Mouse (Mus musculus): ENCODE data around the gene Tshz2. TPM values are rescaled to one million over a fixed set of nuclear protein-coding genes. Genes with fewer than 3 reads are reported as not detected.

Gene Tshz2
- polyA plus RNA-seq, 1 experiment = 5.8 TPM

DNA sequence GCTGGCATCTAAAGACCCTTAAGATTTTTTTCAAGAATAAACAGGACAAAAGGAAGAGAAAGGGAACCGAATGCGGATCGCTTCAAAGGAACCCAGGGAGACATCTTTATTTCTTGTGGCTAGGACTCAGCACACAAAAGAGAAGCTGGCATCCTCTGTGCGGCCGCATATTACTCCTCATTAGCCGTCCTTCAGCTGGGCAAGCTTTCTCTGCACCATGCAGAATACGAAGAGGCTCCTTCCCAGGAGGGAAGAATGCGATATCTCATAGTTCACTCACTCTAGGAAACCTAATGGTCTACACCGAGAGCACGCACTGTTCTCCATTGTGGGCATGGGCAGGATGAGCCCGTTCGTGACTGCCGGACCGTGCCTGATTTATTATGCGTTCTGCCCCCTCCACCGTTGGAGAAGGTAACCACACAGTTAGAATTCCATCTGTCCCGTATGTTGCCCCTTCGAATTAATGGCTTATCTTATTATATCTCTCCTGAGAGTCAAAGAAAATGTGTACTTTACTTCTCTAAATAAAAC lies 89.0 kb downstream of the Tshz2 start:
- Histone ChIP-seq H3K4me3 (ENCODE audit: extremely low read depth, insufficient read depth, insufficient read length) (no peak overlapping the region), H3K36me3 (ENCODE audit: control insufficient read depth, insufficient read depth, low read length) (no peaks in the 10 kb centered on the region), H3K27ac (ENCODE audit: insufficient read depth, low read length) (no peak overlapping the region), H3K4me1 (ENCODE audit: control insufficient read depth, insufficient read depth, insufficient read length) (no peaks in the 10 kb centered on the region), H3K27me3 (ENCODE audit: control insufficient read depth, insufficient read depth, low read length) (no peaks in the 10 kb centered on the region)
- TF ChIP-seq CTCF (IDR thresholded peaks at IDR 0.05; ENCODE audit: extremely low read depth, insufficient read depth, insufficient read length, insufficient replicate concordance) (no peak), POLR2A (IDR thresholded peaks at IDR 0.05; ENCODE audit: low read depth, low read length) (no peak)
- WGBS = 88% methylated on average over 18 of the region's 18 CpGs
- no peak for DNase-seq (ENCODE audit: low read depth in 1 of 2, low spot score in 2 of 2)

DNA sequence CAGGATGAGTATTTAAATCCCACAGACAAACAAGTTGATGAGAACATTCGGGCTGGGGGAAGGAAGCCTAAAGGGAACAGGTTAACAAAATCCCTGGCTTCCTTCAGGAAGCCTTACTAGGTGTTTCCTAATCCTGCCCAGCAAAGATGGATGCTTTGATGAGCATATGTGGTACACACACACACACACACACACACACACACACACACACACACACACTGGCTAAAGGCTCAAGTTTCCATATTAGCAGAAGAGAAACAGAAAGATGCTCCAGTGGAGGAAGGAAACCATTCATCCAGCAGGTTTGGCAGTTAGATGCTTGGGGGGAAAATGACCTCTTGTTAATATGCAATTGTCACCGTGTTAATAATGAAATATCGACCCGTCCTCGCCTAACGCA lies 89.5 kb downstream of the Tshz2 start:
- no peak for TF ChIP-seq POLR2A (IDR thresholded peaks at IDR 0.05; ENCODE audit: low read depth, low read length)
- no peak for TF ChIP-seq CTCF (IDR thresholded peaks at IDR 0.05; ENCODE audit: extremely low read depth, insufficient read depth, insufficient read length, insufficient replicate concordance)
- 84% methylated on average over 6 of the region's 6 CpGs for WGBS
- Histone ChIP-seq H3K27ac (ENCODE audit: insufficient read depth, low read length) (no peak overlapping the region), H3K4me1 (ENCODE audit: control insufficient read depth, insufficient read depth, insufficient read length) (no peaks in the 10 kb centered on the region), H3K27me3 (ENCODE audit: control insufficient read depth, insufficient read depth, low read length) (no peaks in the 10 kb centered on the region), H3K36me3 (ENCODE audit: control insufficient read depth, insufficient read depth, low read length) (no peaks in the 10 kb centered on the region), H3K4me3 (ENCODE audit: extremely low read depth, insufficient read depth, insufficient read length) (no peak overlapping the region)
- no peak for DNase-seq (ENCODE audit: low read depth in 1 of 2, low spot score in 2 of 2)

DNA sequence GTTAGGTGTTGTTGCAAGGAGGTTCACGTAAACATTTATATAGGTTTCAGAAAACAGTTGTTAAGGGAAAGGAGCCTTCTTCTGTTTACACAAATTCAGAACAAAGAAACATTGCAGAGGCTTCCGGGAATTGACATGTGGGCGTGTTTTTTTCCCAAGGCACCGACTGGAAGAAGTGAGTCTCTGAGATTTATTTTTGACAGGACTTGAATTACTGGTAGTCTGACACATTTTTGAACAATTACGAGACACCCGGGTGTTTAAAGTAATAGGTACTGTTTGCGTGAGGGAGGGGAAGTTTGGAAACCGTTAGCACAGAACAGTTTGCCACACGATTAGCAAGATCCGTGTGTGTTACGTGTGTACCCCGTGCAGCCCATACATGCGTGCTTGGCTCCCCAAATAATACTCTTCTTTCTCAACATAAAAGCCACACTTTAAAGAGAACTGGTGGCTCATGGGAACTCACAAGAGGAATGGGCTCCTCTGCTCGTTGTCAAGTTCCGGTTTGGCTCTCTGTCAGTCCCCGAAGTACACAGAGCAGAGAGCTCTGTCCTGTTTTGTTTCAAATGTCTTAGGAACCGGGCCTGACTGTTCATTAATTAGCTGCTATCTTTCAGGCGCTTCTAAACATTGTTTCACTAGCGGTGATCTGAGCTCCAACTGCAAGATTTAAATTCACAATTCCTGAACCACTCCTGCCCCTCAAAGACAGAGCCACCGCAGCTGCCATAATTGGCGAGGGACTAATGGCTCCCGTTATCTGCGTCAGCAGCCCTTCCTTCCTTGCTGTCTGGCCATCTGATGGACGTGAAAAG lies 91.0 kb downstream of the Tshz2 start:
- TF ChIP-seq POLR2A (IDR thresholded peaks at IDR 0.05; ENCODE audit: low read depth, low read length) = no peak
- no peak for TF ChIP-seq CTCF (IDR thresholded peaks at IDR 0.05; ENCODE audit: extremely low read depth, insufficient read depth, insufficient read length, insufficient replicate concordance)
- H3K4me3 ChIP-seq (ENCODE audit: extremely low read depth, insufficient read depth, insufficient read length) = no peak overlapping the region
- WGBS = 43% methylated on average over 24 of the region's 24 CpGs
- no peaks in the 10 kb centered on the region for H3K27me3 ChIP-seq (ENCODE audit: control insufficient read depth, insufficient read depth, low read length)
- DNase-seq (ENCODE audit: low read depth in 1 of 2, low spot score in 2 of 2) = no peak
- peak overlapping the region; percentile 6; the same call in 1 of the 2 replicates for H3K27ac ChIP-seq (ENCODE audit: insufficient read depth, low read length)
- H3K36me3 ChIP-seq (ENCODE audit: control insufficient read depth, insufficient read depth, low read length) = no peaks in the 10 kb centered on the region
- H3K4me1 ChIP-seq (ENCODE audit: control insufficient read depth, insufficient read depth, insufficient read length) = no peaks in the 10 kb centered on the region

DNA sequence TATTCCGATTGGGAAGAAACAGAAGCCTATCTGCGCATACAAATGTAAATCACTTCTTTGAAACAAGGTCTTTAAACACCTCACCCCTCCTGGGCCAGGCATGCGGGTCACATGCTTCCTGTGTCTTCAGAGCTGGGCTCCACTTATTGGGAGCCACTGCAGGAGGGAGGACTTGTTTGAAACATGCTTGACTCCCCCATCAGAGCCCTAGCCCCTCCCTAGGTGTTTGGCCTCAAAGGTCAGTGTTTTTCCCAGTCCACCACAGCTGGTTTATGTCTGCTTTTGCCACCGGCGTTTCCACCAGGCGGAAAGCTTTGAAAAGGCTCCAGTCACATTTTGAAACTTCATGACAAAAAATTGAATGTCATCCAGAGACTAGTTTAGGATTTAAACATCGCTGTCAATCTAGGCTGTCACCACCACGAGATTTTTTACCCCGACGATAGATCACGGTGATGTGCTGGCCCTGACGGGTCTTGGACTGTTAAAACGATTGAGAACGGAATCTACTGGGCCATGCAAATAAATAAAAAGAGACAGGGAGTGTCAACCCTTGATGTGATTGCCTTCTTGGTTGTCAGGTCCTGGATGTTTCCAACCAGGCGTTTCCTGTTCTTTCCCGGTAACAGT lies 96.0 kb downstream of the Tshz2 start:
- Histone ChIP-seq H3K27me3 (ENCODE audit: control insufficient read depth, insufficient read depth, low read length) (no peaks in the 10 kb centered on the region), H3K36me3 (ENCODE audit: control insufficient read depth, insufficient read depth, low read length) (no peaks in the 10 kb centered on the region), H3K4me1 (ENCODE audit: control insufficient read depth, insufficient read depth, insufficient read length) (no peaks in the 10 kb centered on the region), H3K27ac (ENCODE audit: insufficient read depth, low read length) (no peak overlapping the region), H3K4me3 (ENCODE audit: extremely low read depth, insufficient read depth, insufficient read length) (no peak overlapping the region)
- TF ChIP-seq POLR2A (IDR thresholded peaks at IDR 0.05; ENCODE audit: low read depth, low read length) = no peak
- no peak for TF ChIP-seq CTCF (IDR thresholded peaks at IDR 0.05; ENCODE audit: extremely low read depth, insufficient read depth, insufficient read length, insufficient replicate concordance)
- DNase-seq (ENCODE audit: low read depth in 1 of 2, low spot score in 2 of 2) = no peak
- 84% methylated on average over 16 of the region's 16 CpGs for WGBS

DNA sequence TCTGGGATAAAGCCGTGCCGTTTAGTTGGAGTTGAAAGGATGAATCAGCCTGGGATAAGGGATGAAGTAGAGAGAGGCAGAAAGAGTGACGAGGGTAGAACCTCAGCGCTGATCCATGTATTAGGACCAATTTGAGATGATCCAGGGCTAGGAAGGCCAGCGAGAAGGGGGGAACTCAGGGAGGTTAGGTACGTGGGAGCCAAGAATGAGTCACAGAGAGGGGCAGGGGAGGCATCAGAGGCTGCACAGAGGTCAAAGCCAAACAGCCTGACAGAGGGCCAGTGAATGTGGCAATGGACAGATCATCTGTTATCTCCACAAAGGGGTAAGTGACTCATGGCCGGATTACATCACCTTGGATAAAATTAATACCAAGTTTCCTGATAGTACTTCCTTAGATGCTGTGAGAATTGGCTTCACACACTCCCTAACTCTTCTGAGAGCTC lies 97.8 kb downstream of the Tshz2 start:
- DNase-seq (ENCODE audit: low read depth in 1 of 2, low spot score in 2 of 2) = no peak
- TF ChIP-seq CTCF (IDR thresholded peaks at IDR 0.05; ENCODE audit: extremely low read depth, insufficient read depth, insufficient read length, insufficient replicate concordance) = no peak
- no peak for TF ChIP-seq POLR2A (IDR thresholded peaks at IDR 0.05; ENCODE audit: low read depth, low read length)
- no peaks in the 10 kb centered on the region for H3K4me1 ChIP-seq (ENCODE audit: control insufficient read depth, insufficient read depth, insufficient read length)
- no peak overlapping the region; the same call in 1 of the 2 replicates for H3K27ac ChIP-seq (ENCODE audit: insufficient read depth, low read length)
- no peaks in the 10 kb centered on the region for H3K27me3 ChIP-seq (ENCODE audit: control insufficient read depth, insufficient read depth, low read length)
- 74% methylated on average over 7 of the region's 7 CpGs for WGBS
- H3K36me3 ChIP-seq (ENCODE audit: control insufficient read depth, insufficient read depth, low read length) = no peaks in the 10 kb centered on the region
- H3K4me3 ChIP-seq (ENCODE audit: extremely low read depth, insufficient read depth, insufficient read length) = no peak overlapping the region

DNA sequence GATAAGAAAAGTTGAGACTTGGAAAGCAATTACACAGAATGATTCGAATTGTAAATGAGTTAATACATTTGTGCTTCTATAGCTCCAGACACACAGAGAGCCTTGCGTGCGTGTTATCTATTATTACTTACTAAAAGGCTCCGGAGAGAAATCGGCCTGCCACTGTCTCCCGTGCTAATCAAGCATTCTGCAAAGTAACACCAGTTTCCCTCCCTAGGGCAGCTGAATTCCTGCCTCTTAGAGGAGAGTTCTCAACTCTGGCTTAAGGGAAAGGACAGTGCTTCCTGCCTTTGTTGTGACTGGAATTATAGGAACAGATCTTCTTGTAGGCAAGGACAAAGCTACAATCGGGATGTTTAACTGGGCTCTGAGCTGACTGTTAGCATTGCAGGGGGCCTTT lies 101.2 kb downstream of the Tshz2 start:
- WGBS = 74% methylated on average over 7 of the region's 7 CpGs
- H3K36me3 ChIP-seq (ENCODE audit: control insufficient read depth, insufficient read depth, low read length) = no peaks in the 10 kb centered on the region
- no peak for TF ChIP-seq CTCF (IDR thresholded peaks at IDR 0.05; ENCODE audit: extremely low read depth, insufficient read depth, insufficient read length, insufficient replicate concordance)
- no peak for TF ChIP-seq POLR2A (IDR thresholded peaks at IDR 0.05; ENCODE audit: low read depth, low read length)
- no peak overlapping the region for H3K27ac ChIP-seq (ENCODE audit: insufficient read depth, low read length)
- H3K4me3 ChIP-seq (ENCODE audit: extremely low read depth, insufficient read depth, insufficient read length) = no peak overlapping the region
- H3K4me1 ChIP-seq (ENCODE audit: control insufficient read depth, insufficient read depth, insufficient read length) = no peaks in the 10 kb centered on the region
- DNase-seq (ENCODE audit: low read depth in 1 of 2, low spot score in 2 of 2) = no peak
- H3K27me3 ChIP-seq (ENCODE audit: control insufficient read depth, insufficient read depth, low read length) = no peaks in the 10 kb centered on the region

Measured in spleen, adult 2 months (tissue).